Mouse (Mus musculus) embryo, embryonic 11 days (tissue): Measurements from ENCODE around the gene Cipc.

Experiments
- DNase-seq: peaks from one replicate; pipeline ENCODE4 v3.0.0-alpha.2; 2015

The Cipc gene

DNA sequence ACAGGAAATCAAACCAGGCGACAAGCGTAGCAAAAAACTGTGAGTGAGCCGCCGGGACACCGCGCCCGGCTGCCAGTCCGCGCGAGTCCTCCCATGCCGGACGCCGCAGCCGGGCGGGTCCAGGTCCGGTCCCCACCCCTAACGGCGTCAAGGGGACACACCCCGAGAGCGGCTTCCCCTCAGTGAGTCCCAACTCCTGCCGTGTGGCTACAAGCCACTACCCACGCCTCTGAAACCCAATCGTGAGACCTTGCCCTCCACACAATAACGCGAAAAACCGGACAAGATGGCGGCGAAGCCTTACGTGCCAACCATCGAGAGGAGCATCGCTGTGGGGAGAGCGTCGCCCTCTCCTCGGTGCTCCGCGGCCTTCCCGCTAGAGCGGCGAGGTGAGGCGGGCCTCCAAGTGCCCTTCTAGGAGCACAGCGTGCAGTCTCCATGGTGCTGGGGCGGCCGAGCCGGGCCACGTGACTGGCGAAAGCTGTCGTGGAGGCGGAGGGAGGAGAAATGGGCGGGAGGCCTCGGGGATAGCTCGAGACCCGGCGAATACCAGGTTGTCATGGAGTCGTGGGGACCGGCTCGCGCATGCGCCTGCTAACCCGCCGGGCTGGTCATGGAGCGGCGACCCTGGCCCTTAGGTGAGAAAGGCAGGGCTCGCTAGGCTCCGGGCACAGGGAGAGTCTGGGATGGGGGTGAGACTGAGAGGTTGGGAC, at the start of gene Cipc:
Gene Cipc, plus strand, starts transcription at position 182 of the 713 bp plus-strand sequence.
- DNase-seq = peak; percentile 99

- no peak for DNase-seq
Observed at GRCm38 (mm10) chr12:86897769-86898273, 49.0 kb upstream of the Cipc start.

DNA sequence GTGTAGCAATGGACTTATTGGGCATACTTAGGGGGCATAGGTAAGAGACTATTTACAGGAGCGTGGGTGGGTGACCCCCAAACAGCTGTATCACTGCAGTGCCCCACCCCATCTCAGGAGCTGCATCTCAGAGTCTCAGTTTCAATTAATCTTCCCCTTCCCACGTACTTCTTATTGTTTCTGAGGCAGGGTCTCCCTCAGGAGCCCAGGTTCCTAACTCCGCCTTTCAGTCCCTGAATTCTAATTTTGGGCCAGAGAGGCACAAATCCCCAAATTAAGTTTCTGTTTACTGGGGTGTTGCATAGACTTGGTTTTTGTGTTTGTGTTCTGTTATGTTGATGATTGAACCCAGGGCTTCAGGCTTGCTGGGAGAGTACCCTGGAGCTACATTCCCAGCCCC, 48.4 kb upstream of the Cipc start:
- no peak for DNase-seq

GRCm38 (mm10) chr12:86899461-86900179, 47.2 kb upstream of the Cipc start:
- peak; percentile 69 for DNase-seq

- no peak for DNase-seq
Observed at GRCm38 (mm10) chr12:86903828-86904806, 42.7 kb upstream of the Cipc start.

GRCm38 (mm10) chr12:86905203-86905602, 41.6 kb upstream of the Cipc start:
- DNase-seq = peak; percentile 78

GRCm38 (mm10) chr12:86905876-86906275, 41.0 kb upstream of the Cipc start:
- DNase-seq = no peak

GRCm38 (mm10) chr12:86906395-86906794, 40.4 kb upstream of the Cipc start:
- peak; percentile 92 for DNase-seq

GRCm38 (mm10) chr12:86911482-86911931, 35.3 kb upstream of the Cipc start:
- no peak for DNase-seq

GRCm38 (mm10) chr12:86912335-86913093, 34.3 kb upstream of the Cipc start:
- DNase-seq = no peak

- DNase-seq = no peak
Observed at GRCm38 (mm10) chr12:86914351-86914750, 32.5 kb upstream of the Cipc start.

DNA sequence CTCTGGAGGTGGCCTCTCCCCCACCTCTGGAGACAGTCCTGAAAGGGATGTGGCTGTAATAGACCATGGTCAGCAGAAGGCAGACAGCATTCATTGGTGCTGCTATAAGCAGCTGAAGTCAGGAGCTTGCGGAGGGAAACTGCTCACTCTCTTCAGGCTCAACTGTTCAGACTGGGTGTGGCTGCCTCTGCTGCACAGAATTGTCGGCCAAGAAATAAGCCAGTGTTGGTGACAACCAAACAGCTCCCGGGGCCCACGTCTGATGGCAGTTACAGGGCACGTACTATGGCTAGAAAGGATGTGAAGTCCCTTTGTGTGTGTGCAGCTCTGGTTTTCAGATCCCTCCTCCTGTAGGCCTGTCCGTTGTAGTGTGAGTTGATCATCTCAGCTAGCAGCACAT, 32.1 kb upstream of the Cipc start:
- no peak for DNase-seq

- DNase-seq = no peak
Observed at GRCm38 (mm10) chr12:86915617-86916016, 31.2 kb upstream of the Cipc start.

DNA sequence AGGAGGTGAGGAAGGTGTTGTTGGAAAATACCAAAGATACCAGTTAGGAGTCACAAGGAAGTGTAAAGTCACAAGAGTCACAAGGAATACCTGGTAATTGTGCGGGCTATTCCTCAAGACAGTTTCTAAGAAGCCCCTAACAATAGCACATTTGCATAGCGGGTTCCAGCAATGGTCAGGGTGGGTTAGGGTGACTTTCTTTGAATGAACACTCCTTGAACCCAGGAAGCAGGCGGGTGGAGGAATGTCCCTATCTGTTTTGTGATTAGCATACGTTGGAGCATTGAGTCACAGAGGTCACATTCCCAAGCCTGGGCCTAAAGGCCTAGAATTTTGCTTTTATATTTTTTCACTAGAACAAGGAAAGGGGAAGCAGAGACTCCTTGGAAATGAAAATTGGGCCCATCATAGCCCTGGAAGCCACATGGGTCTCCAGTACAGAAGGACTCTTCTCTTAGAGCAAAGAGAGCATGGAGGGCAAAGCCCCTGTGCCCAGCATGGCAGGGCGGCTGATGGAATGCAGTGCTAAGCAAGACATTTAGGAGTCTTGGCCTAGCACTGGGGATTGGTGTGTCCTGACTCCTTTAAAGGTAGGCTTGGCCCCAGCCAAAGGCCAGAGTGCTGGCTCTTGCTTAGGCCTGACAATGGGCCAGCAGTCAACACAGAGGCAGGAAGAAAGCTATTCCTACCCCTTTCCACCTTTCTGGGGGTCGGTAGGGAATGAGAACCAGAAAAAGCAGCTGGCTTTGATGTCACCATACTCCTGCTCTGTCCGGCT, 29.9 kb upstream of the Cipc start:
- no peak for DNase-seq

- DNase-seq = peak; percentile 56
Observed at GRCm38 (mm10) chr12:86918361-86918967, 28.4 kb upstream of the Cipc start.

- DNase-seq = no peak
Observed at GRCm38 (mm10) chr12:86918983-86919722, 27.7 kb upstream of the Cipc start.

- DNase-seq = peak; percentile 81
Observed at GRCm38 (mm10) chr12:86923837-86924236, 23.0 kb upstream of the Cipc start.

GRCm38 (mm10) chr12:86930934-86931729, 15.7 kb upstream of the Cipc start:
- DNase-seq = no peak

DNA sequence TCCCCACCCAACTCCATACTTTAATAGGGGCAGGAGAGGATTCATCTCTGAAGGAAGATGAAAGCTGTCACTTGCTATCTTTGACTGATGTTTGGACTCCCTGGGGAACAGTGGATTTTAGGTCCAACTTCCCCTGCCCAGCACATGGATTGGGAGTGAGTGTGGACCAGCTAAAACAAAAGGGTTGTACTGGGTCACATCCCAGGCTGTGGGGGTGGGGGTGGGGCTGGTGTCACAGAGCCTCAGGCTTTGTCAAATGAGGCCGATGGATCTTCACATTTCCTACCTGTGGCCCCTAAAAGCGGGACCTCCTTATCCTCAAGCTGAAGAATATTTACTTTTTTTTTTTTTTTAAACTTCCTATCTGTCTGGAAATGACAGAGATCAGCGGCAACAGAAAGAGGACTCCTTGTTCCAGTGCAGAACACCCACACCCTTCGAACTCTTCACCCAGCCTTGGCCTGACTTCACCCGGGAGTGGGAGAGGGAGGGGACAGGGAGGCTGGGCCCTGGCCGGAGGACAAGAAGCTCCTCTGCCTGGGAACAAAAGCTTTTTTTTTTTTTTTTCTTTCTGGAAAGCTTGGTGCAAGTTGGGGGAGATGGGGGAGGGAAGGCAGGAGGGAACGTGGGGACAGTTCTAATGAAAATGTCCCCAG, 14.8 kb upstream of the Cipc start:
- DNase-seq = peak; percentile 37
